Mouse (Mus musculus): ENCODE results near the gene Anapc16.

Anapc16 gene

DNA sequence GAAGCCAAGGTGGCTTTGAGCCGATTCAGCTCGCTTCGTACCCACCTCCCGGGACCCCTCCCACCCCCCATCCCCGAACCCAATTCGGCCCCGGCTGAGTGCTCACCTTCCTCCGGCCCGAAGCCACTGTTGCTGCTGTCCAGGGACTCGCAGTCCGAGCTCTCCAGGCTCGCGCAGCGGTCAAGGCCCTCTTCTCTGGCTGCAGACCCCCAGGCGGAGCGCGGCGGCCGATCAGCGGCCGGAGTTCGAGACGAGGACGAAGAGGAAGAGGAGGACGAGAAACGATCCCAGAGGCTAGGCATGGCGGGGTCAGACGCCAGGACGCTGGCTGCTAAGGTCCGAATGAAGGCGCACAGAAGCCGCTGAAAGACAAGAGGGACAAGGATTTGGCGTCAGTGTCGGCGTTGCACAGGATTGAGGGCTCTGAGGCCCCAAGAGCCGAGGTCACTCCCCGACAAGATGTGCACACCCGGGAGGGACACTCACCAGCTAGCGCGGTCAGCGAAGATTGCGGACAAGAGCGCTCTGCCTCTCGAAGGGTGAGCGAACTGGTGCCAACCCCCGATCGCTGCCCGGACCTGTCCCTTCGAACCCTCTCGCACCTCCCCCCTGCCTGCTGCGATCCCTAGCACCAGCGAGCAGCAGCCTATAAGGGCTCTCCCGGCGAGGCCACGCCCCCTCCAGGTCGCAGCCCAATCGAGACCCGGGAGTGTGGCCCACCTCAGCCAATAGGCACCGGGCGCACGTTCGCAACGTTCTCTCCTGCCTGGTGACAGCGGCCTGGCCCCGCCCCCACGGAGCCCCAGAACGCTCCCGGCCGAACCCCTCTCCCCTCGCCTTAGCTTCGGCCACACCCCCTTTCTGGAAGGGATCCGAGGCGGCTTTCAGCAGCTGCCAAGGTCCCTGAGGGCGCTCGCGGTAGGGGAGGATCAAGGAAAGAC, 51.5 kb downstream of the Anapc16 start, which contains the start of gene Ddit4:
Ddit4 (minus strand) TSS at position 624 of the 941 bp plus-strand sequence.
- CTCF ChIA-PET, result interaction anchor here (1.1 to 1.7 kb wide), 4 partner anchors 23 to 56 kb away, joined by 3 to 7 read pairs (median 6); no protein-coding TSS in a partner anchor

DNA sequence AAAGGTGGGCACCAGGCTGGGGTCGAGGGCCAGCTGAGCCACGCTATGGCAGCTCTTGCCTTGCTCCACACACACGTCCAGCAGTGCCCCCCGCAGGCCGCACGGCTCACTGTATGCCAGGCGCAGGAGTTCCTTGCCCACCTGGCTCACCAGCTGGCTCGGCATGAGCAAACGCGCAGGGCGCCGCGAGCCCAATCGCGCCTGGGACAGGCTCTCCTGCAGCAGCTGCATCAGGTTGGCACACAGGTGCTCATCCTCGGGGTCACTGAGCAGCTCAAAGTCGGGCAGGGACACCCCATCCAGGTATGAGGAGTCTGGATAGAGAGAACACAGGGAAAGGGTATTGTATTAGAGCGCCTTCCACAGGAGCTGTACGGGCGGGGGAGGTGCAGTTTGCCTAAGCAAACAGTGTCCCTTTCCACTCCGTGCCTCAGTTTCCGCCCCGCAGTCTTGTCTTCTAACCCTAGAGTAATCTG, 52.2 kb downstream of the Anapc16 start:
- CTCF ChIA-PET, result interaction anchor here (0.6 to 1.7 kb wide), 5 partner anchors 24 to 56 kb away, joined by 3 to 7 read pairs (median 5); no protein-coding TSS in a partner anchor

DNA sequence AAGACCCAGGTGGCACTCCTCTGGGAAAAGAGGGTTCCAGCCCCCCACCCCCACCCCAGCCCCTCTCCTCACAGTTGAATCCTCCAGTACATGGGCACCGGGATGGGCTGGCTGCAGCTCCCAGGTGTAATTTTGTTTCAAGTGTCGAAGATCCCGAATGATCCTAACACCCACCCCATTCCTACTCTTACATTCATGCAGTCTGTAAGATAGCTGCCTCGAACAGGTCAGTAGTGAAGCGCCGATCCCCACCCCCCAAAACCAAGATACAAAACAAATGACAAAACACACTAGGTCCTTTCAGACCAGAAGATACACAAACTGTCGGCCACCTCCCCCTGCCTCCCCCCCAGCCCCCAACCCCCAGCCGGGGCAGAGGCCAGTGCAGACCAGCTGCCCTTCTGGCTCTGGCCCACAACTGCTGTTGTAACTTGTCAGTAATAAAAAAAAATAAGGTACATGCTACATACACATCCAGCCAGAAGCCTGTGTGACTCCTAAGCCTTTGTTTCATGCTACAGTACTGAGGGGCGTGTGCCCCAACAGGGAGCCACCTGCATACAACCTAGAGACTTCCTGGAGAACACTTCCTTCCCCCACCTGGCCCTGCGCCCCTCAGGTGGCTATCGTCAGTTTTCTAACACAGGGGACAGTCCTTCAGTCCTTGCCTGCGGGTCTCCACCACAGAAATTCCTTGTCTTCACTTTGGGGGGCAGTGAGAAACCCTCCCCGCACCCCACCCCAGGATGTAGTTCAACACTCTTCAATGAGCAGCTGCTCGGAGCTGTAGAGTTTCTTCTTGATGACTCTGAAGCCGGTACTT, 52.9 kb downstream of the Anapc16 start:
- CTCF ChIA-PET, result interaction anchor here (0.6 to 1.7 kb wide), 5 partner anchors 24 to 55 kb away, joined by 3 to 7 read pairs (median 5); no protein-coding TSS in a partner anchor

DNA sequence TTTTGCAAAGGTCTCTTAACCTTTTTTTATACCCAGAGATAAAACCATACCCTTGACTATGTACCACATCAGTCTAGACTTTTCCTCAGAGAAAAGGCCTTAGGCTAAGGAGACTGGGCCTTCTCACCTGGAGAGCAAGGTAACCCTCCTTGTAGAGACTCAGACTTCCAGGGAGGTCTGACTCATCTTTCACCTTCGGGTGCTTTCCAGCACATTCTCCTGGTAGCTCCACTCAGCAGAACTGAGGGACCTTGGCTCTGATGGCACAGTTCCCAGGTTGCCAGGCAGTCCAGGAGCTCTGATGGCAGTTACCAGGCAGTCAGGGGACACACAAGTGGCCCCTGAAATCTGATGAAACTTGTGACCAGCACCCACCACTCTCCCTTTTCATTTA, 53.7 kb downstream of the Anapc16 start:
- CTCF ChIA-PET, result interaction anchor here (0.7 kb wide), 1 partner anchor 30 kb away, joined by 3 read pairs; no protein-coding TSS in a partner anchor

DNA sequence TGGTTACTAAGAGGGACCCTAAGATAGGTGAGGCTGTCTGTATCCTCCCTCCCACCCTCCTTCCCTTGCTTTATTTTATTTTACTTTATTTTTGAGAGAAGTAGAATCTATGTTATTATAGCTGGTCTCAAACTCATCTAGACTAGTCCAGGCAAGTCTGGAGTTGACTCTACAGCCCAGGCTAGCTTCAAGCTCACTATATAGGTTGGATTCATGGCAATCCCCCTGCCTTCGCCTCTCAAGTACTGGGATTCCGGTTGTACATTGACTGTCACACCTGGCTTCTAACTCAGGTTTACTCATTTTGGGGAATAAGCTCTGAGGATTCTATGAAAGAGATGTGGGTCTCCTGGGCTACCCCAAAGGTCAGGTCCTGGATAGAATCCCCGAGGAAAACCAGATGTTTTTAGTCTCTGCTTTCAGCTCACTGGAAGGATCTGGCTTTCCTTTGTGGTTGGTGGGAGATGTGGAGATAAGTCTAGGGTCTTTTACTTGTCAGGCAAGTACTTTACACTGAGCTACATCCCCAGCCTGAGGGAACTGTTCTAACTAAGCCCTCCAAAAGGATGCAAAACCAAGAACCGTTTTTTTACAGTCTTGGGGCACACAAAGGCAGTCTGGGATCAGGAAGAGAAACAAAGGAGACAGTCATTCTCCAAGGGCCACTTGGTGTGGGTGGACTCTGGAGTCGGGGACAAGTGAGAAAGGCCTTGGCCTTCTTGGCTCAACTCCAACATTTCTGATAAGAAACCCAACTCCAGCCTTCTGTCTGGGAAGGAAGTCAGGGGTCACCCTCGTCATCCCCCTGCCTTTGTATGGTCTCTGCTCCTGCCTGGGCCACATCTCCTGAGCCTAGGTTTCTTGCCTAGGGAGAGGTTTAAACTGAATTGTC, 54.3 kb downstream of the Anapc16 start:
- CTCF ChIA-PET, result no interaction called here

DNA sequence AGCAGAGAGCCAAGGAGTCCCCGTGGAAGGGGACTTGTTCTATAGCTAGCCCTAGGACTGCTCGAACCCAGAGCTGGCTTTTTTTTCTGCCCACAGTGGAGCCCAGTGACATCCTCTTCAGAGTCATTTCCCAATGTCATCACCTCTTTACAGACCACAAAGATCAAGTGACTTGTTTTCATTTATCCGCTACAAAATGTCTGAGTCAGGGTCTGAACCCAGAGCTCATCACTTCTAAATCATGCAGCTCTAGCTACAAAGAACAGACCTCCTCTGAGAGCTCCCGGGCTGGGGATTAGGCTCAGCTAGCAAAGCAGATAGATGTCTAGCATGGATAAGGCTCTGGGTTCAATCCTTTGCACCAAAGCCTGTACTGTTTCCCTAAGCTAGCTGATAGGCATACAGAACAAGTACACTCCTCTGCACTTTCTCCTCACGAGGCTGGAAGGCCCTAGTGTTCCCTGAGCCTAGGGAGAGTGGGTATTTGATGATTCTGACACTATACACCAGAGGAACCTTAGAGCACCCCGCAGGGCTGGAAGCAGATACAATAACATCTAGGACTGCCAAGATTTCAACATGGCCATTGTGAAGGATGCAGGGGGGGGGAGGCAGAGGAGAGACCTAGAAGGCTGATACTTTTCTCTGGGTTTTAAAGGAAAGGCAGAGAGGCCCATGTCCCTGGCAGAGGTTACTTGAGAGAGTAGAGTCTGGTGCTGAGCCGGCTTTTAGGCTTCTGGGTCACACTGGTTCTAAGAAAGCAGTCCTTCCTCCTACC, 55.5 kb downstream of the Anapc16 start:
- CTCF ChIA-PET, result interaction anchor here (0.5 to 1.3 kb wide), 3 partner anchors 18 to 52 kb away, joined by 3 to 4 read pairs (median 3); no protein-coding TSS in a partner anchor

DNA sequence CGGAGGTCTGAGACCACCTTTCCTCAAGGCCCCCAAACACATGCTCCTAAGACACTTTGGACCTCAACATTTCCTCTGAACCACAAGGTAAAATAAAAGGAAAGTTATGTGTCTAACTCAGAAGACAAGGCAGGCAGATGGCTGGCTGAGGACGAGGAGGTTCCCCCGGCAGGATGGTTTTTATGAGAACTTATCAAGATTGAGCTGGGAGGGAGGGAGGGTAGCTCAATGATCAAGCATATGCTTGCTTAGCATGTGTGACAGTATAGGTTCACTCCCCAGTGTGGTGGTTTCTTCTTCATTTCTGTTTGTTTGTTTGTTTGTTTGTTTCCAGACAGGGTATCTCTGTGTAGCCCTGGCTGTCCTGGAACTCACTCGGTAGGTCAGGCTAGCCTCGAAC, 56.6 kb downstream of the Anapc16 start:
- CTCF ChIA-PET, result interaction anchor here (0.6 to 1.2 kb wide), 2 partner anchors 9 to 30 kb away, joined by 3 read pairs; no protein-coding TSS in a partner anchor

DNA sequence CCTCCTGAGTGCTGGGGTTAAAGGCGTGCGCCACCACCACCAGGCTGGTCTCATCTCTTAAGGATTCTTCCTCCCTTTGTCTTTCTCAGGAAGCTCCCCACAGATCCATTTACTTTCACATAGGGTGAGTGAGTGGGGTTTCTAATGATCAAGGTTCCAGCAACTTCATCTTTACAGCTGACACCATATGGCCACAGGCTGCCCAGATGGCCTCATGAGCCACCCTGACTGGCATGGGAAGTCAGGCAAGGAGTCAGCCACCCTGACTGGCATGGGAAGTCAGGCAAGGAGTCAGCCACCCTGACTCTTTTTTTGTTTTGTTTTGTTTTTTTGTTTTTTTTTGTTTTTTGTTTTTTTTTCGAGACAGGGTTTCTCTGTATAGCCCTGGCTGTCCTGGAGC, 57.5 kb downstream of the Anapc16 start:
- CTCF ChIA-PET, result interaction anchor here (0.7 kb wide), 1 partner anchor 73 kb away, joined by 3 read pairs; no protein-coding TSS in a partner anchor

DNA sequence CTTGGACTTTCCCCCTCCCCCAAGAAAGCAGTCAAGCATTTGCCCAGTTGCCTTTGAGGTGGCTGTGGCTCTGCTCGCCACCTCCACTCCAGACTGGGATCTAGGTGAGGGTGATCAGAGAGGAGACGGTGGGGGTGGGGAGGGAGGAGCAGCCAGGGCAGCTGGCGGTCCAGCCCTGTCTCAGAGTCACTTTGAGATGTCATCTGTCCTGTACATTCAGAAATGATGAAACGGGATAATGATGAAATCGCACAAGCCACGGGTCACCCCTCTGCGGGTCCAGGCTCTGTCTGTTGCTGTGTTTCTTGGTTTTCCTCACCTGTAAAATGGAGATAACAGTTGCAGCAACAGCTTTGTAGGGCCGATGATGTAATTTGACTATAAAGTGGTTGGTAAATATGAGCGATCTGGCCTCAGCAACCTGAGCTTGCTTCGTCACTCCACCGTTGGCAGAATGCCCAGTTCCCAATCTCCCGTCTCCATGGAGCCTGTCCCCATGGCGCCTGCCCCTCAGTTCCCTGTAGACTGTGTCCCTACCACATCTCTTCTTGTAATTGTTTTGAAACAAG, 59.4 kb downstream of the Anapc16 start:
- CTCF ChIA-PET, result interaction anchor here (0.5 to 1.7 kb wide), 3 partner anchors 49 to 78 kb away, joined by 3 to 8 read pairs (median 4); no protein-coding TSS in a partner anchor

DNA sequence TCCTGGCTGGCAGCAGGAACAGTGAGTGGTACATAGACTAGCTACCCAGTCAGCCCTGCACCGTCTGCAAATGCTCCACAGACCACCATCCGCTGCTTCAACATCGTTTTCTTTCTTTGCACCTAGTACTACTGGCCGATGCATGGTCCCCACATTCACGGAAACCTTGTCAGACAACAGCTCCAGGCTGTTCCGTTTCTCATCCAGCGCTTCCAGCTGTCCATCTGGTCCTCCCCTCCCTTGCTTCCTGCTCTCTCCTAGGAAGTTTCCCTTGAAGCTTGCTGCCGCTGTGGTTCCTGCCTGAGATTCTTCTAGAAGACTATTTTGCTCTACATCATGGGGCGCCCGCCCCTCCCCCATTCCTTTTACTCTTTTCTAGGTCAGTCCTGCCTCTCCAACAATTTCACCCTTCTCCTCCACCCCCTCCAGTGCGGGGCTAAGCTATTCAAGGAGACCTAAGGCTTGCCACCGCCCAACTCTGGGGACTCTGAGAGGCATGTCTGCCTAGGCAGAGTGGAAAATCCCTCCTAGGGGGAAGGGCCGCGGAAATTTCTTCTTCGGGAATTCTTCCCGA, 60.0 kb downstream of the Anapc16 start:
- CTCF ChIA-PET, result interaction anchor here (0.7 to 1.7 kb wide), 3 partner anchors 45 to 79 kb away, joined by 3 to 4 read pairs (median 3); no protein-coding TSS in a partner anchor

DNA sequence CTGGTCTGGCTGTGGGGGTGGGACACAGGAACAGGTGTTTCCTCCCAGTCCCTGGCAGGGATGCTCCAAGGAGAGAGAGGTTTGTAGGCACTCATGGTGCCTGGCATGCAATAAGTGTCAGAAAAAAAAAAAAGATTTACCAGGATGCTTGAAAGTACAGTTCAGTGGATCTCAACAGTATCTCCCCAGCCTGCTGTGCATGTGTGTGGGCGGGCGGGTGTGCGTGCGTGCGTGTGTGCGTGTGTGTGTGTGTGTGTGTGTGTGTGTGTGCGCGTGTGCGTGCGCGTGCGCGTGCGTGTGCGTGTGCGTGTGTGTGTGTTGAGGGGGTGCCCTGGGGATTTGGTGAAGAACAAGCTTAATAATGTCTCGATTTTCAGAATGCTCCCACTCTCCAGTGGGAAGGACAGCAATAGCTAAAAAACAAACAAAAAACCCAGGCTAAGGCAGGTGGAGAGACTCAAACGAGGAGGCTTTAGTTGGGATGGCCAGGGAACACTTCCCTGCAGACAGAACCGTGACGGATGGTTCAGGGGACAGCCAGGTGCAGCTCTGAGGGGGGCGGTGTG, 60.6 kb downstream of the Anapc16 start:
- CTCF ChIA-PET, result interaction anchor here (0.7 to 1.7 kb wide), 3 partner anchors 44 to 48 kb away, joined by 3 to 4 read pairs (median 4); no protein-coding TSS in a partner anchor

DNA sequence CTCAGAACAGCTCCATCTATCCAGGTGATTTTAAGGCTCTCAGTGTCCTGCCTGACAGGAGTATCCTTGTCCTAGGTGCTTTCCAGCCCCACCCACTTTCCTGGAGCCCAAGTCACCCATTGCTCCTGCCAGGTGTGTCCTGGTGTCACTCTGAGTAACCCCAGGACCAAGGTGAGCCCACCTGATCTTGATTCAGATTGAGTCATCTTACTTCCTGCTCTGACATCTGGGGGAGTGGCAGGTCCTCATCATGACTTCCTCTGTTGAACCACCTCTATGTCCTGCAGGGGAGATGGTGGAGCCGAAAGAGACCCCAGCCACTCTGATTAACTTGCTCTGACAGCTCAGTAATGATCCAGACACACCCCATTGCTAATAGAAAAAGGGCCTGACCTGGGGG, 63.9 kb downstream of the Anapc16 start:
- CTCF ChIA-PET, result no interaction called here

DNA sequence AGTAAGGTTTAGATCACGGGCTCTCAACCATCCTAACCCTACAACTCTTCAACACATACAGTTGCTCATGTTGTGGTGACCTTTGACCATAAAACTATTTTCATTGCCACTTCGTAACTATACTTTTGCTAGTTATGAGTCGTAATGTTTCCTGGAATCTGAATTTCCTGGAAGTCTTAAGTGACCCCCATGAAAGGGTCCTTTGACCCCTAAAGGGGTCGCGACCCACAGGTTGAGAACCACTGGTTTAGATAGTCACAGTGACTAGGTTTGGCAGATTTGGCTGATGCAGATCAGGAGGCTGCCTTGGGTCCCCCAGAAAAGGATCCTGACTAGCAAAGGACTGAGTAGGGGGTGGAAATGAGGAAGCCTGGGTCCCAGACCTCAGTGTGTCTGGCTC, 64.3 kb downstream of the Anapc16 start:
- CTCF ChIA-PET, result no interaction called here
